In the genomic region with DNA sequence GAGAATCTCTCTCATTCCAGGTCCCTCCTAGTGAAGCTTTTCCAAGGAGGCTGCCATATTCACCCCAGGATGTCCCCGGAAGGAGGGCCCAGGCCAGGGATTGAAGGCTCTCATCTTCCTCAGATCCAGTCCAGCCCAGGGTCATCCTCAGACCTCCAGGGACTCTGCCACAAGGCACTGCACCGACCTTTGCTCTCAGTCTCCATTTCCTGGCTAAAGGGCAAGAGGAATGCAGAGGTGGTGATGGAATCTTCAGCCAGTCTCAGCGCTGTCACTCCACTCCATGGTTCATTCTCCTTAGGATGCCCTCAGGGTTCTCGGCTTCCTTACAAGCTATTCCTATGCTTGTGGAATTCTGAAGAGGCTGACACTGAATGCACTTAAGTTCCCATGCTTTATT, we compare ENCODE assay signal across 19 mouse cellular contexts.
A peak's percentile ranks its signal among the peaks of the same experiment; 100 is the strongest.
DNase-seq lines count a peak whose midpoint lies in the region; ATAC-seq and TF ChIP-seq lines count a peak whose summit lies in the region.
"Had no signal": no experiment of that assay in that cellular context is flagged by ENCODE, and none has a peak within 500 bp of the region (broad histone marks: within the 10 kb centered on the region; RNA-seq: fewer than 3 reads in every experiment).

No protein-coding gene starts in this region.

- DNase-seq in embryo, embryonic 11 days = peak; percentile 10
- DNase-seq in embryo, embryonic 9.5 days (ENCODE audit: extremely low spot score) = no peak
- peak; percentile 55 for DNase-seq in kidney, adult 2 months
- DNase-seq in liver, embryonic 13.5 days = no peak
- no peak for DNase-seq in liver, embryonic 11.5 days (ENCODE audit: low spot score)
- DNase-seq: adrenal gland, adult 2 months; cerebellum, adult 8-10 months; gastrocnemius, postnatal 10 days; heart, adult 11 months; heart, postnatal 14 days; lung, adult 2 months; right cerebral cortex, adult 18-20 months had no signal

- no peaks in the 10 kb centered on the region for H3K9me3 ChIP-seq in kidney, embryonic 14.5 days (ENCODE audit: control insufficient read depth, low read length)
- no peaks in the 10 kb centered on the region for H3K9me3 ChIP-seq in liver, embryonic 13.5 days (replicated peaks)
- H3K9me3 ChIP-seq in liver, embryonic 11.5 days (ENCODE audit: control insufficient read depth, low read length) = no peaks in the 10 kb centered on the region
- no peaks in the 10 kb centered on the region for H3K9me3 ChIP-seq in neural tube, embryonic 13.5 days
- H3K9me3 ChIP-seq: heart, embryonic 12.5 days; limb, embryonic 15.5 days; megakaryocyte, embryonic 14.5 days had no signal

- no peak for TF ChIP-seq CTCF in kidney, adult 2 months (conservative IDR thresholded peaks at IDR 0.05; ENCODE audit: insufficient read depth, insufficient read length, low read depth, low read length)

- H3K4me2 ChIP-seq in kidney, embryonic 14.5 days (replicated peaks; ENCODE audit: low read depth, low read length) = no peak overlapping the region
- H3K4me2 ChIP-seq in liver, embryonic 13.5 days = no peak overlapping the region
- H3K4me2 ChIP-seq in liver, embryonic 11.5 days = no peak overlapping the region
- H3K4me2 ChIP-seq in neural tube, embryonic 13.5 days = no peak overlapping the region
- H3K4me2 ChIP-seq: heart, embryonic 12.5 days; hindbrain, embryonic 14.5 days; limb, embryonic 15.5 days had no signal

- H3K4me1 ChIP-seq in kidney, adult 2 months (ENCODE audit: control insufficient read depth, insufficient read depth, low read length) = peaks cover 10% of the 10 kb centered on the region; the same call in 1 of the 2 replicates
- no peaks in the 10 kb centered on the region for H3K4me1 ChIP-seq in kidney, embryonic 14.5 days (ENCODE audit: control insufficient read depth, insufficient read depth, low read length)
- H3K4me1 ChIP-seq in liver, embryonic 13.5 days (replicated peaks) = no peaks in the 10 kb centered on the region
- H3K4me1 ChIP-seq in liver, embryonic 11.5 days (replicated peaks; ENCODE audit: control insufficient read depth, insufficient read depth, low read length) = no peaks in the 10 kb centered on the region
- no peaks in the 10 kb centered on the region for H3K4me1 ChIP-seq in neural tube, embryonic 13.5 days (replicated peaks)
- H3K4me1 ChIP-seq: heart, embryonic 12.5 days; limb, embryonic 15.5 days had no signal

- WGBS in kidney, adult 2 months = 56% methylated on average over 4 of the region's 4 CpGs
- WGBS in kidney, embryonic 14.5 days = 82% methylated on average over 4 of the region's 4 CpGs
- WGBS in liver, embryonic 13.5 days (ENCODE audit: insufficient replicate concordance) = 79% methylated on average over 4 of the region's 4 CpGs
- WGBS in liver, embryonic 11.5 days = 87% methylated on average over 4 of the region's 4 CpGs
- WGBS in neural tube, embryonic 13.5 days = 77% methylated on average over 4 of the region's 4 CpGs

- H3K27ac ChIP-seq in kidney, adult 2 months (ENCODE audit: insufficient read depth, low read depth, low read length) = no peak overlapping the region
- no peak overlapping the region for H3K27ac ChIP-seq in kidney, embryonic 14.5 days (ENCODE audit: low read depth, low read length)
- H3K27ac ChIP-seq in liver, embryonic 13.5 days = no peak overlapping the region
- H3K27ac ChIP-seq in liver, embryonic 11.5 days (ENCODE audit: low read depth, low read length) = no peak overlapping the region
- H3K27ac ChIP-seq in neural tube, embryonic 13.5 days (replicated peaks) = no peak overlapping the region
- H3K27ac ChIP-seq: limb, embryonic 15.5 days had no signal

- H3K9ac ChIP-seq in kidney, embryonic 14.5 days (ENCODE audit: low read depth, low read length) = no peak overlapping the region
- H3K9ac ChIP-seq in liver, embryonic 13.5 days = no peak overlapping the region
- no peak overlapping the region for H3K9ac ChIP-seq in liver, embryonic 11.5 days (ENCODE audit: low read depth, low read length)
- H3K9ac ChIP-seq in neural tube, embryonic 13.5 days = no peak overlapping the region
- H3K9ac ChIP-seq: heart, embryonic 12.5 days; hindbrain, embryonic 14.5 days; limb, embryonic 15.5 days had no signal

- no peak for ATAC-seq in kidney, embryonic 14.5 days (ENCODE audit: low FRiP score, low TSS enrichment)
- ATAC-seq in liver, embryonic 13.5 days (ENCODE audit: low read depth) = 0 out of 2 replicates have a peak, but pooled peaks have one; percentile 13
- ATAC-seq in liver, embryonic 11.5 days (replicated peaks; ENCODE audit: low FRiP score) = no peak
- 0 out of 2 replicates have a peak, but pooled peaks have one; percentile 15 for ATAC-seq in neural tube, embryonic 13.5 days (ENCODE audit: low read depth)
- ATAC-seq in inflammation-experienced regulatory T-cells, adult 6 months = no peak

- no peaks in the 10 kb centered on the region for H3K27me3 ChIP-seq in kidney, adult 2 months (replicated peaks; ENCODE audit: control insufficient read depth, insufficient read depth, low read length)
- no peaks in the 10 kb centered on the region for H3K27me3 ChIP-seq in kidney, embryonic 14.5 days (ENCODE audit: control insufficient read depth, insufficient read depth, low read length)
- no peaks in the 10 kb centered on the region for H3K27me3 ChIP-seq in liver, embryonic 13.5 days
- H3K27me3 ChIP-seq in liver, embryonic 11.5 days (replicated peaks; ENCODE audit: control insufficient read depth, insufficient read depth, low read length) = no peaks in the 10 kb centered on the region
- no peaks in the 10 kb centered on the region for H3K27me3 ChIP-seq in neural tube, embryonic 13.5 days
- H3K27me3 ChIP-seq: heart, embryonic 12.5 days; limb, embryonic 15.5 days; megakaryocyte, embryonic 14.5 days had no signal

- no peak overlapping the region for H3K4me3 ChIP-seq in kidney, adult 2 months (ENCODE audit: insufficient read depth, low read depth, low read length)
- no peak overlapping the region for H3K4me3 ChIP-seq in kidney, embryonic 14.5 days (ENCODE audit: low read length)
- H3K4me3 ChIP-seq in liver, embryonic 13.5 days (replicated peaks) = no peak overlapping the region
- no peak overlapping the region for H3K4me3 ChIP-seq in liver, embryonic 11.5 days (ENCODE audit: low read depth, low read length)
- H3K4me3 ChIP-seq in neural tube, embryonic 13.5 days = no peak overlapping the region
- H3K4me3 ChIP-seq: heart, embryonic 12.5 days; limb, embryonic 15.5 days; megakaryocyte, embryonic 14.5 days had no signal

- H3K36me3 ChIP-seq in kidney, adult 2 months (ENCODE audit: control insufficient read depth, insufficient read depth, low read length) = peaks cover 7% of the 10 kb centered on the region
- peaks cover 97% of the 10 kb centered on the region for H3K36me3 ChIP-seq in kidney, embryonic 14.5 days (ENCODE audit: control insufficient read depth, insufficient read depth, low read length)
- H3K36me3 ChIP-seq in liver, embryonic 13.5 days = peaks cover 98% of the 10 kb centered on the region
- H3K36me3 ChIP-seq in liver, embryonic 11.5 days (ENCODE audit: control insufficient read depth, insufficient read depth, low read length) = peaks cover 41% of the 10 kb centered on the region
- H3K36me3 ChIP-seq in neural tube, embryonic 13.5 days = peaks cover 92% of the 10 kb centered on the region

- no peak for TF ChIP-seq POLR2A in kidney, adult 2 months (IDR thresholded peaks at IDR 0.05; ENCODE audit: low read depth, low read length)

Comparison
In these comparisons a context has a peak if more than half of its experiments do, and no peak if none do; other contexts are left out.
1. DNase-seq: peak in embryo, embryonic 11 days (single experiment) and kidney, adult 2 months (single experiment); none in embryo, embryonic 9.5 days (single experiment), liver, embryonic 13.5 days (single experiment) and liver, embryonic 11.5 days (single experiment).
2. ATAC-seq: peak in liver, embryonic 13.5 days (single experiment) and neural tube, embryonic 13.5 days (single experiment); none in kidney, embryonic 14.5 days (single experiment), liver, embryonic 11.5 days (single experiment) and inflammation-experienced regulatory T-cells, adult 6 months (single experiment).